Mouse (Mus musculus) forebrain, embryonic 13.5 days (tissue): Measurements from ENCODE around the gene Mtf1. TPM values are rescaled to one million over a fixed set of nuclear protein-coding genes. Genes with fewer than 3 reads are reported as not detected.

Source experiments
- ATAC-seq: fragments of 200-750 bp; cut with Nextera tagmentation; 2 replicates; pipeline ENCODE4 v1.8.0; 2017
- H3K27ac ChIP-seq: fragments of 300-500 bp; sonication (generic); 2 replicates; pipeline ENCODE4 v1.5.1; 2015; ENCODE audit warnings: inconsistent platforms, mild to moderate bottlenecking, moderate library complexity
- H3K27me3 ChIP-seq: fragments of 300-500 bp; sonication (generic); 2 replicates; pipeline ENCODE4 v1.6.1; 2015; ENCODE audit warnings: mild to moderate bottlenecking, inconsistent platforms
- H3K36me3 ChIP-seq: fragments of 300-500 bp; sonication (generic); 2 replicates; pipeline ENCODE4 v1.6.1; 2015; ENCODE audit warnings: mild to moderate bottlenecking, inconsistent platforms; ENCODE audit not compliant: poor library complexity, severe bottlenecking
- H3K4me1 ChIP-seq: fragments of 300-500 bp; sonication (generic); 2 replicates; pipeline ENCODE4 v1.6.1; 2015; ENCODE audit warnings: inconsistent platforms
- H3K4me2 ChIP-seq: fragments of 300-500 bp; sonication (generic); 2 replicates; pipeline ENCODE4 v1.6.1; 2015; ENCODE audit warnings: inconsistent platforms, mild to moderate bottlenecking, moderate library complexity
- H3K4me3 ChIP-seq: fragments of 300-500 bp; sonication (generic); 2 replicates; pipeline ENCODE4 v1.5.1; 2015; ENCODE audit warnings: mild to moderate bottlenecking, inconsistent platforms
- H3K9ac ChIP-seq: fragments of 300-500 bp; sonication (generic); 2 replicates; pipeline ENCODE4 v1.6.1; 2015; ENCODE audit warnings: mild to moderate bottlenecking, inconsistent platforms
- H3K9me3 ChIP-seq: fragments of 300-500 bp; sonication (generic); replicated peaks from 2 replicates; pipeline ENCODE4 v1.6.1; 2016; ENCODE audit warnings: inconsistent platforms
- WGBS: fragments of 180-500 bp; shearing (Covaris S2); methylation state at CpG from one replicate; pipeline ENCODE4 v1.1.7; 2015; 5-methylcytosine and 5-hydroxymethylcytosine counted together
- polyA plus RNA-seq: library from polyadenylated mRNA; unstranded; fragments of >200 nt; fragmentation: Nextera tagmentation; extraction: Ambion mirVana; gene quantifications from 2 replicates; pipeline ENCODE4 v1.2.1, GENCODE M21; 2015

The Mtf1 gene
- polyA plus RNA-seq, 1 experiment from 2014 or later = 15.8 TPM

GRCm38 (mm10) chr4:124808511-124808910 lies 6.6 kb downstream of the Mtf1 start:
- Histone ChIP-seq H3K36me3 (peaks cover 54% of the 10 kb centered on the region), H3K4me1 (peaks cover 9% of the 10 kb centered on the region), H3K27ac (no peak overlapping the region), H3K9me3 (no peaks in the 10 kb centered on the region), H3K9ac (no peak overlapping the region), H3K27me3 (no peaks in the 10 kb centered on the region), H3K4me3 (no peak overlapping the region), H3K4me2 (no peak overlapping the region)
- ATAC-seq = no peak
- 94% methylated on average over 5 of the region's 5 CpGs for WGBS

- no peaks in the 10 kb centered on the region for H3K27me3 ChIP-seq
- 0 out of 2 replicates have a peak, but pooled peaks cover 7% of the 10 kb centered on the region for H3K4me1 ChIP-seq
- H3K4me2 ChIP-seq = no peak overlapping the region
- H3K27ac ChIP-seq = no peak overlapping the region
- H3K36me3 ChIP-seq = peaks cover 56% of the 10 kb centered on the region
- no peaks in the 10 kb centered on the region for H3K9me3 ChIP-seq
- no peak overlapping the region for H3K4me3 ChIP-seq
- H3K9ac ChIP-seq = no peak overlapping the region
- 87% methylated on average over 9 of the region's 9 CpGs for WGBS
- ATAC-seq = no peak
These were observed 7.4 kb downstream of the Mtf1 start for GRCm38 (mm10) chr4:124809136-124809883.

- ATAC-seq = no peak
- H3K36me3 ChIP-seq = peaks cover 52% of the 10 kb centered on the region
- no peaks in the 10 kb centered on the region for H3K27me3 ChIP-seq
- H3K4me2 ChIP-seq = no peak overlapping the region
- H3K9me3 ChIP-seq = no peaks in the 10 kb centered on the region
- H3K4me3 ChIP-seq = no peak overlapping the region
- 86% methylated on average over 7 of the region's 7 CpGs for WGBS
- H3K9ac ChIP-seq = no peak overlapping the region
- 0 out of 2 replicates have a peak, but pooled peaks cover 7% of the 10 kb centered on the region for H3K4me1 ChIP-seq
- no peak overlapping the region for H3K27ac ChIP-seq
These were observed 8.2 kb downstream of the Mtf1 start for GRCm38 (mm10) chr4:124810056-124810455.

GRCm38 (mm10) chr4:124811347-124811975 lies 9.6 kb downstream of the Mtf1 start:
- no peak overlapping the region for H3K9ac ChIP-seq

GRCm38 (mm10) chr4:124815901-124816300 lies 14.0 kb downstream of the Mtf1 start:
- Histone ChIP-seq H3K4me1 (0 out of 2 replicates have a peak, but pooled peaks cover 11% of the 10 kb centered on the region), H3K36me3 (peaks cover 42% of the 10 kb centered on the region), H3K4me2 (no peak overlapping the region), H3K27me3 (no peaks in the 10 kb centered on the region), H3K4me3 (no peak overlapping the region), H3K27ac (no peak overlapping the region), H3K9me3 (no peaks in the 10 kb centered on the region), H3K9ac (no peak overlapping the region)
- ATAC-seq = no peak
- WGBS = 95% methylated on average over 11 of the region's 11 CpGs

More at GRCm38 (mm10) chr4:124811347-124811975, 9.6 kb downstream of the Mtf1 start:
- Histone ChIP-seq H3K4me2 (no peak overlapping the region), H3K27me3 (no peaks in the 10 kb centered on the region), H3K9me3 (no peaks in the 10 kb centered on the region), H3K4me1 (0 out of 2 replicates have a peak, but pooled peaks cover 7% of the 10 kb centered on the region), H3K4me3 (no peak overlapping the region), H3K27ac (no peak overlapping the region), H3K36me3 (peaks cover 49% of the 10 kb centered on the region)
- 15% methylated on average over 9 of the region's 9 CpGs for WGBS
- no peak for ATAC-seq

GRCm38 (mm10) chr4:124817803-124818202 lies 15.9 kb downstream of the Mtf1 start:
- WGBS = 22% methylated on average over 6 of the region's 6 CpGs
- H3K36me3 ChIP-seq = peaks cover 50% of the 10 kb centered on the region
- no peak overlapping the region for H3K4me2 ChIP-seq
- no peaks in the 10 kb centered on the region for H3K27me3 ChIP-seq
- no peak overlapping the region for H3K27ac ChIP-seq
- no peak overlapping the region for H3K4me3 ChIP-seq
- no peak overlapping the region for H3K9ac ChIP-seq
- H3K4me1 ChIP-seq = 0 out of 2 replicates have a peak, but pooled peaks cover 4% of the 10 kb centered on the region
- no peak for ATAC-seq
- H3K9me3 ChIP-seq = no peaks in the 10 kb centered on the region

- Histone ChIP-seq H3K4me1 (0 out of 2 replicates have a peak, but pooled peaks cover 4% of the 10 kb centered on the region), H3K4me3 (no peak overlapping the region), H3K9me3 (no peaks in the 10 kb centered on the region), H3K27ac (no peak overlapping the region), H3K4me2 (no peak overlapping the region), H3K9ac (no peak overlapping the region), H3K27me3 (no peaks in the 10 kb centered on the region), H3K36me3 (peaks cover 55% of the 10 kb centered on the region)
- 93% methylated on average over 4 of the region's 4 CpGs for WGBS
- ATAC-seq = no peak
These were observed 16.9 kb downstream of the Mtf1 start for GRCm38 (mm10) chr4:124818832-124819231.

- no peak overlapping the region for H3K4me3 ChIP-seq
- no peak for ATAC-seq
These were observed 23.1 kb downstream of the Mtf1 start for GRCm38 (mm10) chr4:124824967-124825366.

GRCm38 (mm10) chr4:124825371-124825965 lies 23.6 kb downstream of the Mtf1 start:
- Histone ChIP-seq H3K27ac (no peak overlapping the region), H3K4me2 (no peak overlapping the region), H3K36me3 (peaks cover 84% of the 10 kb centered on the region), H3K4me1 (no peaks in the 10 kb centered on the region), H3K27me3 (no peaks in the 10 kb centered on the region), H3K9me3 (no peaks in the 10 kb centered on the region), H3K4me3 (no peak overlapping the region), H3K9ac (no peak overlapping the region)
- ATAC-seq = no peak
- WGBS = 96% methylated on average over 21 of the region's 21 CpGs

More at GRCm38 (mm10) chr4:124824967-124825366, 23.1 kb downstream of the Mtf1 start:
- no peaks in the 10 kb centered on the region for H3K27me3 ChIP-seq
- no peaks in the 10 kb centered on the region for H3K4me1 ChIP-seq
- H3K36me3 ChIP-seq = peaks cover 83% of the 10 kb centered on the region
- H3K27ac ChIP-seq = no peak overlapping the region
- no peak overlapping the region for H3K9ac ChIP-seq
- 92% methylated on average over 6 of the region's 6 CpGs for WGBS
- H3K4me2 ChIP-seq = no peak overlapping the region
- no peaks in the 10 kb centered on the region for H3K9me3 ChIP-seq

GRCm38 (mm10) chr4:124829671-124830070 lies 27.8 kb downstream of the Mtf1 start:
- Histone ChIP-seq H3K27me3 (no peaks in the 10 kb centered on the region), H3K27ac (no peak overlapping the region), H3K9me3 (no peaks in the 10 kb centered on the region), H3K4me1 (no peaks in the 10 kb centered on the region), H3K4me3 (no peak overlapping the region), H3K36me3 (peaks cover 76% of the 10 kb centered on the region), H3K4me2 (no peak overlapping the region), H3K9ac (no peak overlapping the region)
- 90% methylated on average over 5 of the region's 5 CpGs for WGBS
- ATAC-seq = no peak

- H3K36me3 ChIP-seq = peaks cover 67% of the 10 kb centered on the region
- no peaks in the 10 kb centered on the region for H3K9me3 ChIP-seq
- H3K27me3 ChIP-seq = no peaks in the 10 kb centered on the region
- no peaks in the 10 kb centered on the region for H3K4me1 ChIP-seq
- ATAC-seq = no peak
- H3K4me3 ChIP-seq = no peak overlapping the region
- WGBS = 99% methylated on average over 10 of the region's 10 CpGs
- H3K27ac ChIP-seq = no peak overlapping the region
- no peak overlapping the region for H3K4me2 ChIP-seq
- no peak overlapping the region for H3K9ac ChIP-seq
These were observed 30.9 kb downstream of the Mtf1 start for GRCm38 (mm10) chr4:124832796-124833195.

- Histone ChIP-seq H3K4me3 (no peak overlapping the region), H3K27ac (no peak overlapping the region), H3K4me1 (no peaks in the 10 kb centered on the region), H3K36me3 (peaks cover 74% of the 10 kb centered on the region), H3K4me2 (no peak overlapping the region), H3K9ac (no peak overlapping the region), H3K9me3 (no peaks in the 10 kb centered on the region; the same call in 1 of the 2 replicates), H3K27me3 (no peaks in the 10 kb centered on the region)
- ATAC-seq = no peak
- WGBS = 87% methylated on average over 14 of the region's 14 CpGs
These were observed 36.3 kb downstream of the Mtf1 start for GRCm38 (mm10) chr4:124838035-124838700.
